Mouse (Mus musculus) CH12.LX (cell line): ENCODE results near the gene Trh.

ENCODE experiments used
- BHLHE40 ChIP-seq: IDR thresholded peaks from 2 replicates; pipeline ENCODE4 v1.6.1; 2011; ENCODE audit warnings: mild to moderate bottlenecking, low read depth, low read length, improper control_type of control experiment
- CTCF ChIP-seq, 2 experiments: IDR thresholded peaks in 1 of 2; conservative IDR thresholded peaks in 1 of 2; 2 replicates each; pipeline ENCODE4 v1.5.1; 2011 to 2012; ENCODE audit warnings: low read depth in 2 of 2, low read length in 2 of 2, improper control_type of control experiment in 1 of 2, inconsistent platforms in 1 of 2, mild to moderate bottlenecking in 1 of 2, moderate library complexity in 1 of 2
- EP300 ChIP-seq: IDR thresholded peaks from 2 replicates; pipeline ENCODE4 v1.6.1; 2011; ENCODE audit warnings: low read length, improper control_type of control experiment
- HCFC1 ChIP-seq: IDR thresholded peaks from 2 replicates; pipeline ENCODE4 v1.6.1; 2012; ENCODE audit warnings: low read depth, mild to moderate bottlenecking, inconsistent platforms, low read length, improper control_type of control experiment
- JUND ChIP-seq: conservative IDR thresholded peaks from 2 replicates; pipeline ENCODE4 v1.6.1; 2011; ENCODE audit warnings: low read depth, low read length, improper control_type of control experiment
- MAX ChIP-seq: IDR thresholded peaks from 2 replicates; pipeline ENCODE4 v1.6.1; 2011; ENCODE audit warnings: low read length, improper control_type of control experiment
- POLR2A ChIP-seq: IDR thresholded peaks from 2 replicates; pipeline ENCODE4 v1.6.1; 2011; ENCODE audit warnings: low read depth, mild to moderate bottlenecking, improper control_type of control experiment, low read length
- SIN3A ChIP-seq: IDR thresholded peaks from 2 replicates; pipeline ENCODE4 v1.6.1; 2012; ENCODE audit warnings: low read length, improper control_type of control experiment, inconsistent platforms
- ZC3H11A ChIP-seq: IDR thresholded peaks from 2 replicates; pipeline ENCODE4 v1.6.1; 2012; ENCODE audit warnings: low read depth, mild to moderate bottlenecking, inconsistent platforms, low read length, improper control_type of control experiment
- ZKSCAN1 ChIP-seq: IDR thresholded peaks from 2 replicates; pipeline ENCODE4 v1.6.1; 2012; ENCODE audit warnings: low read depth, inconsistent platforms, low read length, improper control_type of control experiment, borderline replicate concordance

- no peak for TF ChIP-seq POLR2A
- TF ChIP-seq BHLHE40 = no peak
- no peak for TF ChIP-seq ZC3H11A
- TF ChIP-seq CTCF (conservative IDR thresholded peaks at IDR 0.05 in 1 of 2, IDR thresholded peaks at IDR 0.05 in 1 of 2; ENCODE audit: low read depth in 2 of 2, low read length in 2 of 2) = no peak
- TF ChIP-seq SIN3A = no peak
- no peak for TF ChIP-seq ZKSCAN1
- TF ChIP-seq MAX = no peak
- no peak for TF ChIP-seq HCFC1
- no peak for TF ChIP-seq JUND
- no peak for TF ChIP-seq EP300
Observed at GRCm38 (mm10) chr6:92235036-92235435, 9.4 kb downstream of the Trh start.
